ENCODE assay signal across 13 mouse cellular contexts in genomic region chr5:67444217-67445050, GRCm38 (mm10). TPM values are rescaled to one million over a fixed set of nuclear protein-coding genes. Genes with fewer than 3 reads are reported as not detected.
DNase-seq lines count a peak whose midpoint lies in the region; ATAC-seq and TF ChIP-seq lines count a peak whose summit lies in the region.
"Had no signal": no experiment of that assay in that cellular context is flagged by ENCODE, and none has a peak within 500 bp of the region (broad histone marks: within the 10 kb centered on the region; RNA-seq: fewer than 3 reads in every experiment).

No protein-coding gene starts in this region.

- TF ChIP-seq CTCF in CH12.LX (conservative IDR thresholded peaks at IDR 0.05 in 1 of 2, IDR thresholded peaks at IDR 0.05 in 1 of 2; ENCODE audit: low read depth in 2 of 2, low read length in 2 of 2), result no peak

- no peak for ATAC-seq in heart, embryonic 13.5 days (ENCODE audit: extremely low read depth, insufficient number of reproducible peaks, low FRiP score, low TSS enrichment)
- ATAC-seq in embryonic facial prominence, embryonic 14.5 days (ENCODE audit: low read depth), result no peak
- ATAC-seq in midbrain, embryonic 11.5 days (ENCODE audit: low FRiP score), result peak; percentile 80
- no peak for ATAC-seq in megakaryocyte, adult 5-6 weeks (ENCODE audit: poor library complexity, severe bottlenecking)

- in situ Hi-C loops in CH12.LX (cut with MboI; ENCODE audit: low pct_ligation_motif_present, low pct_unique_long_range_greater_than_20kb, low sequenced_read_pairs), result no loop called here

- intact Hi-C loops in heart, postnatal 14 days (cut with DNase I), result no loop called here

- WGBS in heart, embryonic 13.5 days, result 13% methylated on average over 17 of the region's 17 CpGs
- WGBS in embryonic facial prominence, embryonic 14.5 days, result 15% methylated on average over 17 of the region's 17 CpGs
- WGBS in midbrain, embryonic 11.5 days, result 20% methylated on average over 17 of the region's 17 CpGs

- no peak for TF ChIP-seq RAD21 in CH12.LX (IDR thresholded peaks at IDR 0.05; ENCODE audit: low read depth, low read length)

- peak overlapping the region; percentile 39 for H3K4me3 ChIP-seq in heart, embryonic 13.5 days
- H3K4me3 ChIP-seq in CH12.LX (replicated peaks in 1 of 3; ENCODE audit: low read depth in 2 of 3, low read length in 2 of 3, poor library complexity in 1 of 3), result peak overlapping the region in 1 of 3 experiments; percentile 53
- H3K4me3 ChIP-seq in embryonic facial prominence, embryonic 14.5 days (ENCODE audit: low read depth, low read length), result no peak overlapping the region
- H3K4me3 ChIP-seq in midbrain, embryonic 11.5 days (ENCODE audit: low read depth, low read length), result no peak overlapping the region
- H3K4me3 ChIP-seq: embryonic facial prominence, embryonic 13.5 days had no signal

- TF ChIP-seq POLR2A in CH12.LX (IDR thresholded peaks at IDR 0.05; ENCODE audit: low read depth, low read length), result no peak

- no peak overlapping the region for H3K27ac ChIP-seq in heart, embryonic 13.5 days (replicated peaks)
- peak overlapping the region; percentile 97 for H3K27ac ChIP-seq in CH12.LX (ENCODE audit: insufficient read depth, low read depth)
- H3K27ac ChIP-seq in embryonic facial prominence, embryonic 14.5 days (replicated peaks; ENCODE audit: low read depth, low read length), result no peak overlapping the region
- no peak overlapping the region for H3K27ac ChIP-seq in midbrain, embryonic 11.5 days (ENCODE audit: low read depth, low read length)
- H3K27ac ChIP-seq: embryonic facial prominence, embryonic 13.5 days; kidney, postnatal 0 days had no signal

- H3K9me3 ChIP-seq in heart, embryonic 13.5 days, result no peaks in the 10 kb centered on the region
- H3K9me3 ChIP-seq in CH12.LX (replicated peaks; ENCODE audit: low read length), result no peaks in the 10 kb centered on the region
- H3K9me3 ChIP-seq in embryonic facial prominence, embryonic 14.5 days (ENCODE audit: control insufficient read depth, low read length), result no peaks in the 10 kb centered on the region
- H3K9me3 ChIP-seq in midbrain, embryonic 11.5 days (ENCODE audit: control insufficient read depth, low read length), result no peaks in the 10 kb centered on the region
- H3K9me3 ChIP-seq: embryonic facial prominence, embryonic 13.5 days had no signal

- H3K4me2 ChIP-seq in heart, embryonic 13.5 days, result peak overlapping the region; percentile 66
- peak overlapping the region; percentile 91 for H3K4me2 ChIP-seq in CH12.LX (ENCODE audit: insufficient read depth, low read depth, poor library complexity, severe bottlenecking)
- H3K4me2 ChIP-seq in embryonic facial prominence, embryonic 14.5 days (ENCODE audit: low read depth, low read length), result peak overlapping the region; percentile 26
- peak overlapping the region; percentile 35 for H3K4me2 ChIP-seq in midbrain, embryonic 11.5 days
- H3K4me2 ChIP-seq: embryonic facial prominence, embryonic 13.5 days had no signal

- dilution Hi-C loops in CH12.LX (cut with MboI; ENCODE audit: extremely low pct_ligation_motif_present, extremely low pct_unique_long_range_greater_than_20kb, low sequenced_read_pairs), result no loop called here

- no peak for DNase-seq in heart, postnatal 14 days
- DNase-seq in CH12.LX (ENCODE audit: extremely low read depth), result peak; percentile 84
- peak; percentile 8 for DNase-seq in embryonic facial prominence, embryonic 14.5 days (ENCODE audit: low spot score)
- DNase-seq in midbrain, embryonic 11.5 days (ENCODE audit: low spot score, missing footprints), result peak; percentile 91
- no peak for DNase-seq in layer of hippocampus, adult 9-10 months (ENCODE audit: low spot score)
- DNase-seq in adrenal gland, adult 8-10 months, result no peak
- DNase-seq: gastrocnemius, postnatal 14 days; right cerebral cortex, postnatal 14 days; thymus, adult 2 months had no signal

- peaks cover 35% of the 10 kb centered on the region for H3K4me1 ChIP-seq in heart, embryonic 13.5 days
- peaks cover 31 to 45% of the 10 kb centered on the region in 2 experiments for H3K4me1 ChIP-seq in CH12.LX (ENCODE audit: control insufficient read depth in 1 of 2, insufficient read depth in 2 of 2)
- H3K4me1 ChIP-seq in embryonic facial prominence, embryonic 14.5 days (ENCODE audit: control insufficient read depth, insufficient read depth, low read length), result peaks cover 4% of the 10 kb centered on the region; the same call in 1 of the 2 replicates
- H3K4me1 ChIP-seq in midbrain, embryonic 11.5 days (ENCODE audit: control insufficient read depth, insufficient read depth, low read length), result peaks cover 9% of the 10 kb centered on the region

- H3K79me2 ChIP-seq in CH12.LX (replicated peaks; ENCODE audit: control insufficient read depth, extremely low read depth, insufficient read depth, poor library complexity, severe bottlenecking), result no peaks in the 10 kb centered on the region

- 0 out of 2 replicates have a peak, but pooled peaks cover 7% of the 10 kb centered on the region for H3K27me3 ChIP-seq in heart, embryonic 13.5 days (replicated peaks)
- no peaks in the 10 kb centered on the region for H3K27me3 ChIP-seq in CH12.LX (replicated peaks)
- no peaks in the 10 kb centered on the region for H3K27me3 ChIP-seq in embryonic facial prominence, embryonic 14.5 days (replicated peaks; ENCODE audit: control insufficient read depth, insufficient read depth, low read length)
- H3K27me3 ChIP-seq in midbrain, embryonic 11.5 days (ENCODE audit: control insufficient read depth, insufficient read depth, low read length), result no peaks in the 10 kb centered on the region; the same call in 1 of the 2 replicates
- H3K27me3 ChIP-seq: embryonic facial prominence, embryonic 13.5 days had no signal

- peak; percentile 61 for TF ChIP-seq EP300 in CH12.LX (IDR thresholded peaks at IDR 0.05; ENCODE audit: low read length)

- peak overlapping the region; percentile 34; the same call in 1 of the 2 replicates for H3K9ac ChIP-seq in heart, embryonic 13.5 days
- H3K9ac ChIP-seq in CH12.LX (ENCODE audit: insufficient read depth, low read depth), result peak overlapping the region; percentile 88
- H3K9ac ChIP-seq in embryonic facial prominence, embryonic 14.5 days (ENCODE audit: low read depth, low read length), result no peak overlapping the region
- no peak overlapping the region for H3K9ac ChIP-seq in midbrain, embryonic 11.5 days (ENCODE audit: low read length)
- H3K9ac ChIP-seq: embryonic facial prominence, embryonic 13.5 days had no signal

- no peaks in the 10 kb centered on the region for H3K36me3 ChIP-seq in heart, embryonic 13.5 days
- no peaks in the 10 kb centered on the region for H3K36me3 ChIP-seq in CH12.LX (replicated peaks in 1 of 2; ENCODE audit: control insufficient read depth in 1 of 2, insufficient read depth in 1 of 2, low read length in 1 of 2)
- H3K36me3 ChIP-seq in embryonic facial prominence, embryonic 14.5 days (ENCODE audit: control insufficient read depth, insufficient read depth, low read length), result no peaks in the 10 kb centered on the region
- no peaks in the 10 kb centered on the region for H3K36me3 ChIP-seq in midbrain, embryonic 11.5 days (ENCODE audit: control insufficient read depth, insufficient read depth, low read length)
- H3K36me3 ChIP-seq: embryonic facial prominence, embryonic 13.5 days had no signal

TF ChIP-seq in CH12.LX, 34 proteins besides CTCF, POLR2A, EP300 and RAD21 (continues in another document):
- TF ChIP-seq SIN3A (IDR thresholded peaks at IDR 0.05; ENCODE audit: low read length) (no peak), ZNF384 (IDR thresholded peaks at IDR 0.05; ENCODE audit: low read depth, low read length) (no peak), BHLHE40 (IDR thresholded peaks at IDR 0.05; ENCODE audit: low read depth, low read length) (peak; percentile 81), E2F4 (IDR thresholded peaks at IDR 0.05; ENCODE audit: insufficient replicate concordance, low read depth, low read length) (no peak), ZMIZ1 (IDR thresholded peaks at IDR 0.05; ENCODE audit: low read depth, low read length) (no peak), USF2 (conservative IDR thresholded peaks at IDR 0.05; ENCODE audit: low read depth, low read length) (peak; percentile 69), RCOR1 (conservative IDR thresholded peaks at IDR 0.05; ENCODE audit: low read depth, low read length) (no peak), MXI1 (IDR thresholded peaks at IDR 0.05; ENCODE audit: low read depth, low read length) (no peak), TCF12 (IDR thresholded peaks at IDR 0.05; ENCODE audit: low read depth, low read length) (peak; percentile 42; the same call in 1 of the 2 replicates), ZKSCAN1 (IDR thresholded peaks at IDR 0.05; ENCODE audit: borderline replicate concordance, low read depth, low read length) (no peak), KAT2A (IDR thresholded peaks at IDR 0.05; ENCODE audit: insufficient replicate concordance, low read length) (no peak), MAFK (IDR thresholded peaks at IDR 0.05; ENCODE audit: insufficient replicate concordance, low read length) (no peak), TBP (conservative IDR thresholded peaks at IDR 0.05; ENCODE audit: low read depth, low read length) (no peak), CHD1 (IDR thresholded peaks at IDR 0.05; ENCODE audit: low read depth, low read length) (no peak), SMC3 (IDR thresholded peaks at IDR 0.05; ENCODE audit: low read depth, low read length) (no peak), IRF4 (IDR thresholded peaks at IDR 0.05; ENCODE audit: low read depth, low read length) (peak; percentile 44; the same call in 1 of the 2 replicates), JUN (IDR thresholded peaks at IDR 0.05; ENCODE audit: insufficient read depth, low read depth, low read length) (0 out of 2 replicates have a peak, but pooled peaks have one; percentile 44), ELF1 (IDR thresholded peaks at IDR 0.05; ENCODE audit: low read depth, low read length) (peak; percentile 62), POLR2AphosphoS2 (IDR thresholded peaks at IDR 0.05; ENCODE audit: low read depth, low read length) (no peak), GABPA (IDR thresholded peaks at IDR 0.05; ENCODE audit: insufficient replicate concordance, low read depth, low read length) (no peak), MYC (IDR thresholded peaks at IDR 0.05; ENCODE audit: low read depth, low read length) (peak; percentile 37; the same call in 1 of the 2 replicates)

RNA-seq across cellular contexts. Expression of gene Bend4, which starts 16.3 kb away (rescaled TPM):
- 13.9 and 15.6 TPM in 2 replicates for polyA plus RNA-seq in heart, embryonic 13.5 days (2015; fragmentation: Nextera tagmentation; extraction: Ambion mirVana)
- total RNA-seq in heart, postnatal 14 days (2021), result 1 to 10 TPM; 3.7 to 3.8 TPM
- total RNA-seq in CH12.LX (2012; rRNA removed) (0.04 TPM in 1 of 2 replicates, not detected in the other), CH12.LX (2014; rRNA removed) (not detected in 2 replicates)
- 0.06 and 0.08 TPM in 2 replicates for polyA plus RNA-seq in CH12.LX (2012; ENCODE audit: insufficient read length, low read depth)
- 4.1 and 4.3 TPM in 2 replicates for polyA plus RNA-seq in embryonic facial prominence, embryonic 14.5 days (2014; fragmentation: Nextera tagmentation; extraction: Ambion mirVana)
- polyA plus RNA-seq in midbrain, embryonic 11.5 days (2014; fragmentation: Nextera tagmentation; extraction: Ambion mirVana), result 10.8 and 11.3 TPM in 2 replicates
- total RNA-seq in megakaryocyte, adult 5-6 weeks (2015), result 1.1 and 1.8 TPM in 2 replicates
- total RNA-seq in megakaryocyte, adult 5-6 weeks (2017), result 1.7 and 1.8 TPM in 2 replicates
- 1 to 10 TPM in 1 of 4 experiments, under 1 TPM in 3; 0.70 to 1.0 (median 0.94) TPM for total RNA-seq in adrenal gland, adult 8-10 months (2022)

Comparison
In these comparisons a context has a peak if more than half of its experiments do, and no peak if none do; other contexts are left out.
1. H3K4me2 ChIP-seq: peak in every context shown above with its lines; median percentile 91 in CH12.LX; 66 in heart, embryonic 13.5 days; 35 in midbrain, embryonic 11.5 days; 26 in embryonic facial prominence, embryonic 14.5 days.
2. H3K9ac ChIP-seq: peak in heart, embryonic 13.5 days (single experiment) and CH12.LX (single experiment); none in embryonic facial prominence, embryonic 14.5 days (single experiment) and midbrain, embryonic 11.5 days (single experiment).
3. DNase-seq: peak in CH12.LX (single experiment), embryonic facial prominence, embryonic 14.5 days (single experiment) and midbrain, embryonic 11.5 days (single experiment); none in heart, postnatal 14 days (0 of 2), layer of hippocampus, adult 9-10 months (single experiment) and adrenal gland, adult 8-10 months (single experiment).